Mouse (Mus musculus) MEL (cell line): ENCODE measurements around the gene Cyp2r1. TPM values are rescaled to one million over a fixed set of nuclear protein-coding genes. Genes with fewer than 3 reads are reported as not detected.
"Not testable (repeated sequence)": the region's sequence is repeated elsewhere in the genome, so short reads cannot be mapped to it uniquely, and the experiment has no call there.

ENCODE experiments used
- DNase-seq: peaks from one replicate; pipeline ENCODE4 v3.0.0; 2011; ENCODE audit warnings: low read depth, low spot score
- H3K27ac ChIP-seq: 2 replicates; pipeline ENCODE4 v1.5.1; 2012; ENCODE audit warnings: low read depth, mild to moderate bottlenecking, control low read depth, low read length, moderate library complexity; ENCODE audit not compliant: control insufficient read depth
- H3K27me3 ChIP-seq, 2 experiments: fragments of 150-350 bp in 1 of 2; sonication (generic) in 1 of 2; 2 replicates each; pipeline ENCODE4 v1.6.1; 2012; ENCODE audit warnings: low read length in 2 of 2, mild to moderate bottlenecking in 2 of 2, improper control_type of control experiment in 1 of 2, moderate library complexity in 1 of 2; ENCODE audit not compliant: insufficient read depth in 2 of 2, control insufficient read depth in 1 of 2
- H3K36me3 ChIP-seq, 2 experiments: 2 replicates each; pipeline ENCODE4 v1.6.1; 2012 to 2014; ENCODE audit warnings: low read length in 2 of 2, improper control_type of control experiment in 1 of 2, inconsistent platforms in 1 of 2, mild to moderate bottlenecking in 1 of 2; ENCODE audit not compliant: insufficient read depth in 2 of 2, control insufficient read depth in 1 of 2
- H3K4me1 ChIP-seq, 2 experiments: fragments of 150-350 bp in 1 of 2; sonication (generic) in 1 of 2; 2 replicates each; pipeline ENCODE4 v1.6.1; 2012; ENCODE audit warnings: low read length in 2 of 2, improper control_type of control experiment in 1 of 2, mild to moderate bottlenecking in 1 of 2; ENCODE audit not compliant: insufficient read depth in 2 of 2, control insufficient read depth in 1 of 2
- H3K4me3 ChIP-seq, 2 experiments: fragments of 150-350 bp in 1 of 2; sonication (generic) in 1 of 2; 2 replicates each; pipeline ENCODE4 v1.5.1; 2012; ENCODE audit warnings: low read depth in 2 of 2, low read length in 2 of 2, mild to moderate bottlenecking in 2 of 2, moderate library complexity in 2 of 2, control low read depth in 1 of 2, improper control_type of control experiment in 1 of 2; ENCODE audit not compliant: control insufficient read depth in 1 of 2, insufficient read depth in 1 of 2
- H3K79me2 ChIP-seq: 2 replicates; pipeline ENCODE4 v1.6.1; 2012; ENCODE audit warnings: mild to moderate bottlenecking, low read length, moderate library complexity; ENCODE audit not compliant: control insufficient read depth, poor library complexity, insufficient read depth
- H3K9ac ChIP-seq: 2 replicates; pipeline ENCODE4 v1.6.1; 2012; ENCODE audit warnings: low read depth, mild to moderate bottlenecking, control low read depth, low read length, moderate library complexity; ENCODE audit not compliant: control insufficient read depth, poor library complexity, severe bottlenecking
- H3K9me3 ChIP-seq: fragments of 150-350 bp; sonication (generic); replicated peaks from 2 replicates; pipeline ENCODE4 v1.6.1; 2012; ENCODE audit warnings: mild to moderate bottlenecking, low read length, improper control_type of control experiment, moderate library complexity; ENCODE audit not compliant: insufficient read depth
- CHD1 ChIP-seq: IDR thresholded peaks from 2 replicates; pipeline ENCODE4 v1.6.1; 2012; ENCODE audit warnings: low read depth, mild to moderate bottlenecking, inconsistent platforms, low read length, improper control_type of control experiment
- CHD2 ChIP-seq: IDR thresholded peaks from 2 replicates; pipeline ENCODE4 v1.6.1; 2011; ENCODE audit warnings: low read length, improper control_type of control experiment
- EP300 ChIP-seq, 2 experiments: IDR thresholded peaks; 2 replicates each; pipeline ENCODE4 v1.6.1; 2011; ENCODE audit warnings: improper control_type of control experiment in 2 of 2, low read length in 2 of 2, low read depth in 1 of 2, mild to moderate bottlenecking in 1 of 2
- GABPA ChIP-seq: IDR thresholded peaks from 2 replicates; pipeline ENCODE4 v1.6.1; 2012; ENCODE audit warnings: low read depth, mild to moderate bottlenecking, inconsistent platforms, low read length, improper control_type of control experiment, moderate library complexity
- GATA1 ChIP-seq: IDR thresholded peaks from 2 replicates; pipeline ENCODE4 v1.6.1; 2011; ENCODE audit warnings: low read depth, low read length, improper control_type of control experiment
- HCFC1 ChIP-seq: IDR thresholded peaks from 2 replicates; pipeline ENCODE4 v1.6.1; 2012; ENCODE audit warnings: low read depth, mild to moderate bottlenecking, inconsistent platforms, low read length, improper control_type of control experiment, moderate library complexity
- JUND ChIP-seq: IDR thresholded peaks from 2 replicates; pipeline ENCODE4 v1.6.1; 2011; ENCODE audit warnings: low read depth, mild to moderate bottlenecking, improper control_type of control experiment, low read length
- MAZ ChIP-seq: IDR thresholded peaks from 2 replicates; pipeline ENCODE4 v1.6.1; 2012; ENCODE audit warnings: low read depth, mild to moderate bottlenecking, inconsistent platforms, low read length, improper control_type of control experiment
- MYC ChIP-seq: IDR thresholded peaks from 2 replicates; pipeline ENCODE4 v1.6.1; 2011; ENCODE audit warnings: low read depth, mild to moderate bottlenecking, low read length, improper control_type of control experiment, moderate library complexity
- NELFE ChIP-seq: IDR thresholded peaks from 2 replicates; pipeline ENCODE4 v1.6.1; 2011; ENCODE audit warnings: low read depth, low read length, improper control_type of control experiment
- NRF1 ChIP-seq: IDR thresholded peaks from 2 replicates; pipeline ENCODE4 v1.6.1; 2014; ENCODE audit warnings: low read depth, mild to moderate bottlenecking, inconsistent platforms, low read length, improper control_type of control experiment, moderate library complexity; ENCODE audit not compliant: poor library complexity, insufficient read depth, severe bottlenecking
- POLR2AphosphoS5 ChIP-seq: IDR thresholded peaks from 2 replicates; pipeline ENCODE4 v1.6.1; 2012; ENCODE audit warnings: low read depth, borderline replicate concordance, mild to moderate bottlenecking, inconsistent platforms, low read length, moderate library complexity, mixed read lengths
- SIN3A ChIP-seq: IDR thresholded peaks from 2 replicates; pipeline ENCODE4 v1.6.1; 2012; ENCODE audit warnings: low read length, improper control_type of control experiment, inconsistent platforms
- SMC3 ChIP-seq: IDR thresholded peaks from 2 replicates; pipeline ENCODE4 v1.6.1; 2011; ENCODE audit warnings: low read depth, low read length, improper control_type of control experiment
- TBP ChIP-seq: IDR thresholded peaks from 2 replicates; pipeline ENCODE4 v1.8.0; 2011; ENCODE audit warnings: low read depth, low read length, improper control_type of control experiment
- UBTF ChIP-seq: IDR thresholded peaks from 2 replicates; pipeline ENCODE4 v1.6.1; 2012; ENCODE audit warnings: low read depth, mild to moderate bottlenecking, inconsistent platforms, low read length, improper control_type of control experiment, moderate library complexity, borderline replicate concordance; ENCODE audit not compliant: insufficient read depth
- USF2 ChIP-seq, 2 experiments: IDR thresholded peaks; 2 replicates each; pipeline ENCODE4 v1.6.1; 2011 to 2012; ENCODE audit warnings: improper control_type of control experiment in 2 of 2, low read length in 2 of 2, borderline replicate concordance in 1 of 2, inconsistent platforms in 1 of 2, low read depth in 1 of 2, mild to moderate bottlenecking in 1 of 2; ENCODE audit not compliant: insufficient read depth in 1 of 2
- ZC3H11A ChIP-seq: IDR thresholded peaks from 2 replicates; pipeline ENCODE4 v1.6.1; 2012; ENCODE audit warnings: low read depth, mild to moderate bottlenecking, inconsistent platforms, low read length, improper control_type of control experiment
- polyA plus RNA-seq, 2 experiments: library from polyadenylated mRNA; stranded (reverse) in 1 of 2; unstranded in 1 of 2; fragments of >175 nt in 1 of 2; fragments of >200 nt in 1 of 2; gene quantifications; 2 replicates each; pipeline versions ENCODE4 v1.2.1 to v1.2.4; 2012; ENCODE audit warnings: low replicate concordance in 2 of 2, low read depth in 1 of 2; ENCODE audit not compliant: insufficient read length in 2 of 2, insufficient read depth in 1 of 2, missing spikeins in 1 of 2
- total RNA-seq: library from RNA; depleted of rRNA; stranded (reverse); fragments of 300-350 nt; gene quantifications from 2 replicates; pipeline ENCODE4 v1.2.3, GENCODE M21; 2012

Cyp2r1 gene
- total and polyA plus RNA-seq, 3 experiments: not detected

GRCm38 (mm10) chr7:114576931-114577330, 14.2 kb upstream of the Cyp2r1 start:
- peak overlapping the region in 1 of 2 experiments; percentile 26; a peak in 1 of 4 replicates for H3K4me3 ChIP-seq
- H3K79me2 ChIP-seq: no peaks in the 10 kb centered on the region
- H3K9me3 ChIP-seq: no peaks in the 10 kb centered on the region
- no peak for DNase-seq
- H3K36me3 ChIP-seq: no peaks in the 10 kb centered on the region
- TF ChIP-seq USF2 (IDR thresholded peaks at IDR 0.05; ENCODE audit: borderline replicate concordance in 1 of 2, insufficient read depth in 1 of 2, low read depth in 1 of 2, low read length in 2 of 2) (no peak), NRF1 (no peak), NELFE (no peak), SIN3A (no peak), CHD1 (no peak), ZC3H11A (no peak), GABPA (no peak), HCFC1 (no peak), SMC3 (no peak), MAZ (no peak), TBP (no peak), GATA1 (no peak), MYC (no peak), UBTF (no peak), CHD2 (no peak), JUND (no peak), EP300 (IDR thresholded peaks at IDR 0.05; ENCODE audit: low read depth in 1 of 2, low read length in 2 of 2) (no peak), POLR2AphosphoS5 (no peak)
- no peaks in the 10 kb centered on the region for H3K4me1 ChIP-seq
- H3K27me3 ChIP-seq: no peaks in the 10 kb centered on the region
- no peak overlapping the region for H3K27ac ChIP-seq
- H3K9ac ChIP-seq: no peak overlapping the region

DNA sequence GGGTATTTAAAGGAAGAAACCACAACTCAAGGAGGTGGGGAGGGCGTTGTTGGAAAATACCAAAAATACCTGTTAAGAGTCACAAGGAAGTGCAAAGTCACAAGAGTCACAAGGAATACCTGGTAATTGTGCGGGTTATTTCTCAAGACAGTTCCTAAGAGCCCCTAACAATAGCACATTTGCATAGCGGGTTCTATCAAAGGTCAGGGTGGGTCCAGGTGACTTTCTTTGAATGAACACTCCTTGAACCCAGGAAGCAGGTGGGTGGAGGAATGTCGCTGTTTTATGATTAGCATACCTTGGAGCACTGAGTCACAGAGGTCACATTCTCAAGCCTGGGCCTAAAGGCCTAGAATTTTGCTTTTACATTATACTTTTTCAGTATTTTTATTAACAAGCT, 11.1 kb upstream of the Cyp2r1 start:
- not testable (repeated sequence) for H3K27ac ChIP-seq, H3K36me3 ChIP-seq, DNase-seq, H3K9ac ChIP-seq, H3K4me1 ChIP-seq, H3K4me3 ChIP-seq, H3K9me3 ChIP-seq, H3K27me3 ChIP-seq, H3K79me2 ChIP-seq
